Mouse (Mus musculus): ENCODE results near the gene Lcmt2.

- TF ChIP-seq CTCF (IDR thresholded peaks at IDR 0.05; ENCODE audit: low read depth, low read length) (no peak), GATA1 (IDR thresholded peaks at IDR 0.05; ENCODE audit: borderline replicate concordance, low read length) (no peak), POLR2AphosphoS5 (IDR thresholded peaks at IDR 0.05; ENCODE audit: insufficient replicate concordance, low read depth, low read length) (no peak), GATA2 (IDR thresholded peaks at IDR 0.05; ENCODE audit: borderline replicate concordance, low read depth, low read length) (no peak), TAL1 (conservative IDR thresholded peaks at IDR 0.05; ENCODE audit: low read depth, low read length) (no peak)
Measured at GRCm38 (mm10) chr2:121169173-121169572, 28.7 kb upstream of the Lcmt2 start.

Measured in G1E (cell line).